In genomic region chr17:54065187-54065795, GRCm38 (mm10) we compare ENCODE assay signal across 10 mouse cellular contexts.
DNase-seq lines count a peak whose midpoint lies in the region; ATAC-seq and TF ChIP-seq lines count a peak whose summit lies in the region.
"Had no signal": no experiment of that assay in that cellular context is flagged by ENCODE, and none has a peak within 500 bp of the region (broad histone marks: within the 10 kb centered on the region; RNA-seq: fewer than 3 reads in every experiment).

No protein-coding gene starts in this region.

- no peak overlapping the region for H3K9ac ChIP-seq in MEL (ENCODE audit: control insufficient read depth, low read depth, low read length, poor library complexity, severe bottlenecking)
- H3K9ac ChIP-seq in neural tube, embryonic 14.5 days (replicated peaks; ENCODE audit: low read depth, low read length): no peak overlapping the region

- 37% methylated on average over 4 of the region's 4 CpGs for WGBS in neural tube, embryonic 14.5 days

- no peaks in the 10 kb centered on the region for H3K36me3 ChIP-seq in MEL (ENCODE audit: control insufficient read depth in 1 of 2, insufficient read depth in 2 of 2, low read length in 2 of 2)
- H3K36me3 ChIP-seq in neural tube, embryonic 14.5 days (ENCODE audit: control insufficient read depth, insufficient read depth, low read length): no peaks in the 10 kb centered on the region

- no peak for TF ChIP-seq POLR2A in MEL (IDR thresholded peaks at IDR 0.05; ENCODE audit: control insufficient read depth in 1 of 2, insufficient read depth in 1 of 2, low read depth in 1 of 2, low read length in 2 of 2, poor library complexity in 1 of 2)

- TF ChIP-seq RAD21 in MEL (IDR thresholded peaks at IDR 0.05; ENCODE audit: low read depth, low read length): peak; percentile 51

- TF ChIP-seq EP300 in MEL (IDR thresholded peaks at IDR 0.05; ENCODE audit: low read depth in 1 of 2, low read length in 2 of 2): no peak

- no peak overlapping the region for H3K4me3 ChIP-seq in MEL (ENCODE audit: control insufficient read depth in 1 of 2, insufficient read depth in 1 of 2, low read depth in 2 of 2, low read length in 2 of 2)
- H3K4me3 ChIP-seq in neural tube, embryonic 14.5 days (ENCODE audit: low read depth, low read length): no peak overlapping the region

- ATAC-seq in neural tube, embryonic 14.5 days (ENCODE audit: low read depth): peak; percentile 58; the same call in 1 of the 2 replicates

- no peaks in the 10 kb centered on the region for H3K27me3 ChIP-seq in MEL (ENCODE audit: control insufficient read depth in 1 of 2, insufficient read depth in 2 of 2, low read length in 2 of 2)
- H3K27me3 ChIP-seq in neural tube, embryonic 14.5 days (ENCODE audit: control insufficient read depth, insufficient read depth, low read length): no peaks in the 10 kb centered on the region

- no peaks in the 10 kb centered on the region for H3K4me1 ChIP-seq in MEL (ENCODE audit: control insufficient read depth in 1 of 2, insufficient read depth in 2 of 2, low read length in 2 of 2)
- H3K4me1 ChIP-seq in neural tube, embryonic 14.5 days (ENCODE audit: control insufficient read depth, insufficient read depth, low read length): no peaks in the 10 kb centered on the region

- H3K9me3 ChIP-seq in MEL (replicated peaks; ENCODE audit: insufficient read depth, low read length): no peaks in the 10 kb centered on the region
- no peaks in the 10 kb centered on the region for H3K9me3 ChIP-seq in neural tube, embryonic 14.5 days (ENCODE audit: control insufficient read depth, low read length)

- no peak overlapping the region for H3K27ac ChIP-seq in MEL (ENCODE audit: control insufficient read depth, low read depth, low read length)
- no peak overlapping the region for H3K27ac ChIP-seq in neural tube, embryonic 14.5 days (ENCODE audit: low read depth, low read length)
- H3K27ac ChIP-seq: macrophage had no signal

- no peak overlapping the region for H3K4me2 ChIP-seq in neural tube, embryonic 14.5 days (ENCODE audit: low read depth, low read length)

- TF ChIP-seq CTCF in MEL (IDR thresholded peaks at IDR 0.05 in 2 of 3, conservative IDR thresholded peaks at IDR 0.05 in 1 of 3; ENCODE audit: control insufficient read depth in 1 of 3, insufficient read depth in 1 of 3, low read depth in 2 of 3, low read length in 3 of 3, poor library complexity in 1 of 3, severe bottlenecking in 1 of 3): peak in 1 of 3 experiments; percentile 38; a peak in 3 of 6 replicates

- no peaks in the 10 kb centered on the region for H3K79me2 ChIP-seq in MEL (ENCODE audit: control insufficient read depth, insufficient read depth, low read length, poor library complexity)

- peak; percentile 2 for DNase-seq in left cerebral cortex, adult 11 months (ENCODE audit: low spot score)
- no peak for DNase-seq in left cerebral cortex, adult 18-20 months (ENCODE audit: low spot score in 2 of 2)
- DNase-seq in MEL (ENCODE audit: low read depth, low spot score): peak; percentile 27
- peak; percentile 60 for DNase-seq in brain, embryonic 18.5 days (ENCODE audit: low read depth, low spot score)
- DNase-seq in ovary, adult 18-20 months (ENCODE audit: low spot score): no peak
- no peak for DNase-seq in heart, postnatal 4 days
- DNase-seq: right cerebral cortex, postnatal 14 days; thymus, postnatal 25 days had no signal

TF ChIP-seq in MEL, 35 proteins besides CTCF, POLR2A, EP300 and RAD21:
- TF ChIP-seq SMC3 (IDR thresholded peaks at IDR 0.05; ENCODE audit: low read depth, low read length): peak; percentile 37
- TF ChIP-seq RCOR1 (IDR thresholded peaks at IDR 0.05; ENCODE audit: low read depth, low read length): no peak

Comparison
In these comparisons a context has a peak if more than half of its experiments do, and no peak if none do; other contexts are left out.
1. DNase-seq: peak in left cerebral cortex, adult 11 months (single experiment), MEL (single experiment) and brain, embryonic 18.5 days (single experiment); none in left cerebral cortex, adult 18-20 months (0 of 2), ovary, adult 18-20 months (single experiment) and heart, postnatal 4 days (single experiment).